Mouse (Mus musculus) megakaryocyte, adult 5-6 weeks (primary cell): ENCODE measurements around the gene Grb10. TPM values are rescaled to one million over a fixed set of nuclear protein-coding genes. Genes with fewer than 3 reads are reported as not detected.

ENCODE experiments used
- ATAC-seq: 2 replicates; pipeline ENCODE4 v1.8.0; 2016; ENCODE audit warnings: mild to moderate bottlenecking, inconsistent platforms; ENCODE audit not compliant: poor library complexity, severe bottlenecking
- total RNA-seq, 2 experiments: library from RNA; stranded (forward) in 1 of 2; stranded (reverse) in 1 of 2; fragments of 153-499, 151-499 nt in 1 of 2; fragments of 221-1000, 200-1000 nt in 1 of 2; gene quantifications; 2 replicates each; pipeline versions ENCODE4 v1.2.3 to v1.2.4; 2015 to 2017

The Grb10 gene
- total RNA-seq, 2 experiments from 2014 or later: 0.37 TPM; not detected in 1

DNA sequence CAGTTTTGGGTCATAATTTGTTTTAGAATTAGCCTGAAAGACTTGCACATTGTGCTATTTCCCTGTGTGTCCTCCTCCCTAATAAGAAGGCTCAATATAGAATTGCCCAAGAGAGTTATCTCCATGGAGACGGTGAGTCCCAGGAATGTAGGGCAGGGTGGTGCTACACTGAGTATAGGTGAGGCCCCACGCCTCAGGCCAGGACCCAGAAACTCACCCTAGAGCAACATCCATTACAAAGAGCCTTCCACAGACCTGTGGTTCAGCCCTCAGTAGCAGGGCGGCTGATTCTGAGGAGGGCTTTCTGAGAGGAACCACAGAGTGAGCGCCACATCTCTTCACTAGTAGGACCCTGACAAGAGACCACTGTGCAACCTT, 89.5 kb downstream of the Grb10 start:
- no peak for ATAC-seq

GRCm38 (mm10) chr11:11948321-11948987, 90.0 kb downstream of the Grb10 start:
- no peak for ATAC-seq

GRCm38 (mm10) chr11:11947857-11948256, 90.6 kb downstream of the Grb10 start:
- no peak for ATAC-seq

GRCm38 (mm10) chr11:11945766-11946165, 92.7 kb downstream of the Grb10 start:
- ATAC-seq: no peak

- no peak for ATAC-seq
These were observed 93.7 kb downstream of the Grb10 start for GRCm38 (mm10) chr11:11944814-11945213.

- no peak for ATAC-seq
These were observed 94.5 kb downstream of the Grb10 start for GRCm38 (mm10) chr11:11944082-11944349.

DNA sequence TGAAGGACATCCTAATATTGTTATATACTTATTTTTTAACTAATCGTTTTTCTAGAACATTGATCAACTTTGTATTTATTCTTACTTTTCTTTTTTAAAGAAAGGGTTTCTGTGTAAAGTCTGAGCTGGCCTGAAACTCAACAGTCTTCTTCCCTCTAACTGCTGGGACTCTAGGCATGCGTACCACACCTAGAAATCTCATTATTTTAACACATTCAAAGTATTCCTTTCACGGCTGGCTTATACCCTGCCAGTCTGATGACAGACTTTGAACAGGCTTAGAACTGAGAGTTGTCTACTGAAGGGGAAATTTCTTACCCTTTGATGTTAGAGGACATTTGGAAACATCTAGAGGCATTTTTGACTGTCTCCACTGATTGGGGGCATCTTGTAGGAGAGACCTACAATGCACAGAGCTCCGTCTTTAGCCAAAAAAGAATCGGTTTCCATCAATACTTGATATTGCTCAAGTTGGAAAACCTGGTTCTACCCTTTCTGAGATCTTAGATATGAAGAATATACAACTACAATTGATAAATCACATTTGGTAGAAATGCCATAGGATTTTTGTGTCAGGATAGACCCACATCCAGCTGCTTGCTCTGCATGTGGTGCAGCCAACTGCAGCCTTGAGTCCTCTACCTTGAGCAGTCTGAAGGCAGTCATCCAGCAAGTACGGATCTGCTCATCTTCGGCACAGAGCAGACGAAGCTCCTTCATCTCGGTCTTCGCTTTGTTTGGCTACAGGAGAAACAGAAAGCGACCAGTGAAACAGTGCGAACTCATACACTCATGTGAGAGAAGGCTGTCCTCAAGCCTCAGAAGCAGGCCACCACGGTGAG, 95.0 kb downstream of the Grb10 start:
- no peak for ATAC-seq

GRCm38 (mm10) chr11:11942320-11943217, 95.9 kb downstream of the Grb10 start:
- no peak for ATAC-seq

DNA sequence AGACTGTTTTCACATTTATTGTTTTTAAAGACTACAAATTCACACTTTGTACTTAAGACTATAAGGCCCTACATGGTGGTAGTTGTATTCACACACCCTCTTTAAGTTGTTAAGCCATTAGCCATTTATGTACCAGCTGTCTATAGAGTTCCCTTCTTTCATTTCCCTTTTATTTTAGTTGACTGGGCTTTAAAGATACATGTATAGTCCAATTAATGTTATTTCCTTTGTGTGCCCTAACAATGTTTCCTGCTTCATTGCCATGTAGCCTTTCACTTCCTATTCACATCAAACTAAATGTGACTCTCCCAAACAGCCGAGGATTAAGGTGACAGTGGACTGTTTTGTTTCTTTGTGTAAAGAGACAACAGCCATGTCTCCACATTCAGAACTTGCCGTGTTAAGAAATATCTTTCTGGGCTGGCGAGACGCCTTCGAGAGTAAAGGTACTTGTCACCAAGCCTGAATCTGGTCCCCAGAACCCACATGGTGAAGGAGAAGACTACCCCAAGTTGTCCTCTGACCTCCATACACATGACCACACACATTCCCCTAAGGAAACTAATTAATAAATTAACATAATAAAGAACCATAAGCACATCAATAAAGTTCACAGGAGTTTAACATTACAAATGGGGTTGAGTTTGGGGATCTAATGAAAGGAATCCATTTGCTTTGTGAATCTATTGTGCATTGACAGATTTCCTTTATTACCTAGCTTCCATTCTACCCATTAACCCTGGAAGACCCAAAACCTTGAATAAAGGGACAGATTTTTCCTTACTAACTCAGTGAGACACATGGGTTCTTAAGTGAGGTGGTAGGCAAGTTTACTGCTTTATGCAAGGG, 97.4 kb downstream of the Grb10 start:
- ATAC-seq: no peak

DNA sequence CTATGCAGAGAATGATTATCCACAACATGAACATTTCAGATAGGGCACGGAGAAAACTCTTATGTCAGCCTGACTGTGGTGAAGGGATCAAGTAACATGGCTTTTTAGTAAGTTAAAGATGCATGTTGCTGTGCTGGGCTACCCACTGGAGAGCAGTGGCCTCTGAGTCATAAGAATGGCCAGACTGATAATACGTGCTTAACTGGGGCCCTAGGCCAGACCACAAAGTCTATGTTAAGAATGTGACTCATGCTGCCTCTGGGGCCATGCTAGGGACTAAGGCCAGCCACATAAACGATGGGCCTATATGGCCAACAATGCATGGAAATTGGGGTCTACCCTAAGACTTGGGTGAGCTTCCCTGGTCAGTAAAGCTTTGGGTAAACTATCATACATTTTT, 98.9 kb downstream of the Grb10 start:
- ATAC-seq: no peak

- no peak for ATAC-seq
These were observed 99.9 kb downstream of the Grb10 start for GRCm38 (mm10) chr11:11938591-11938990.

- ATAC-seq: no peak
These were observed 101.0 kb downstream of the Grb10 start for GRCm38 (mm10) chr11:11937340-11938030.

DNA sequence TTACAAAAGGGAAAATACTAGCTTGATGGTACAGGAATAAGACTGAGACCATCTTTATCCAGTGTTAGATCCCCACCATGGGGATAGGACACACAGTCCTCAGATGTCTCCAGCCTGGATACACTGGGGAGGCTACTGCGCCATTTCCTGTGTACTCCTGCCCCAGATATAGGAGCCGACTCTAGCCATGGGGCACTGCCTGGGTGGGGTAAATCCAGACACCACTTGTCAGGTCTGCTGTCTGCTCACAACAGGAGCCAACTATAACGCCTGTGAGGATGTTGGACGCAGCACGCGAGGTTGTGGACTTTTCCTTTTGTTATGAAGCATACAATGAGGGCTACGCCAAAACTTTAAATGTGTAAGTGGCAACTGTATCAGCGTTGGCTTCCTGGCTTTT, 103.7 kb downstream of the Grb10 start:
- ATAC-seq: no peak

DNA sequence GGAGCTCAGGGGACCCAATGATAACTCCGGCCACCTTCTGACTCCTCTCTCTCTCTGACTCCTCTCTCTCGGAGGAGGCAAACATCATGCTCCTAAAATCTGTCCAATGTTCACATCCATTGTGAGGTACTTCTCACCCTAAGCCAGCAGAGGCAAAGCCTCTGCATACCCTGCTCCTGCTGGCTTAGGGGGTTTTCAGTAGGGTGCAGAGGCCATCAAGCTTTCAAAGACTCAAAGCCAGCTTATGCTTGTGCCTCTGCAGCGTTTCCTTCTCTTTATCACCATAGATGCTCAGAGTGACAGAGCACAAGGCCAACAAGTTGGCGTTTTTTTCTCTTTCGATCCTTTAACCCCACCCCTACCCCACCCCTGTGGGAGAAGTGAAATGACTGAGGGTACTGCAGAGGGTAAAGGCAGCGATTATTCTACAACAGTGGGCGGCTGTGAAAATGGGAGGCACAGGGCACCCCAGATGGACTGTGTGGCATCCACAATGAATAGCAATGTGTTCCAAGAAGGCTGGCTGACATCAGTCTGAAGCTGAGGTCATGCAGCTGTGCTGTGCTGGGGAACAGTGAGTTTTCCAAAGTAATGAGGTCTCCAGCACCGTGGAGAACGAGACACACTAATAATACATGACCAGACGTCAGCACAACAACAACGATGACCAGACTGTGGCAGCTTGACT, 106.2 kb downstream of the Grb10 start:
- ATAC-seq: no peak

GRCm38 (mm10) chr11:11931688-11932087, 106.8 kb downstream of the Grb10 start:
- ATAC-seq: no peak

DNA sequence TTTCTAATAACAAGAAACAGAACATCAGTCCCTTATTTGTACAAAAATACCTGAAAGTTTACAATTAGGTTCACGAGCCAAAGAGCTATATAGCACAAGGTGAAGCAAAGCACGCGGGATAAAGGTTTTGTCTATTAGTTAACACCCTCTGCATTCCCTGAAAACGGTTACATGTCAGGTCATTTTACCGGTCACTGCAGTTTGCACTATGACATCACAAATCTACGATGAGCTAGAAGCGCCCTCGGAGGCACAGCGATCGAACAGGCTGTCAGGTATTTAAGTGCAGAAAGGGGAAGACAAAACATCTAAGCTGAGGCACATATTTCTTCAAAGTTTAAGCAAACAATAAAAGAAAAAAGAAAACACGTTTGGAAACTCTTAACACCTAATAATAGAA, 108.0 kb downstream of the Grb10 start:
- ATAC-seq: no peak

DNA sequence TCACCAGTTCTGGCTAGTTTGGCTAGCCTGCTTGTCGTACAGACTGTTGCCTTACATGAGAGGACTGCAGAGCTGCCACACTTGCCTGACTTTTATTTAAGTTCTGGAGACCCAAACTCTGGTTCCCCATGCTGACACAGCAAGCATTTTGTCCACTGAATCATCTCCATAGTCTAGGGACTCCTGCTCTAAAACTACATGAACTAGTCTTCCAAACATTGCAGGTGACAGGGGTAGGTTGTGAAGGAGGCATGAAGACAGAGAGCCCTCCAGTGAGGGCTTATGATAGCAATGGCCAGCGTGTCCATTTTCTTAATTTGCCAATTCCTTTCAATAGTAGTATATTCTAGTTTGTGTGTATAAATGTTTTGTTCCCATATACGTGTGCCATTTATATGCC, 109.4 kb downstream of the Grb10 start:
- ATAC-seq: no peak

DNA sequence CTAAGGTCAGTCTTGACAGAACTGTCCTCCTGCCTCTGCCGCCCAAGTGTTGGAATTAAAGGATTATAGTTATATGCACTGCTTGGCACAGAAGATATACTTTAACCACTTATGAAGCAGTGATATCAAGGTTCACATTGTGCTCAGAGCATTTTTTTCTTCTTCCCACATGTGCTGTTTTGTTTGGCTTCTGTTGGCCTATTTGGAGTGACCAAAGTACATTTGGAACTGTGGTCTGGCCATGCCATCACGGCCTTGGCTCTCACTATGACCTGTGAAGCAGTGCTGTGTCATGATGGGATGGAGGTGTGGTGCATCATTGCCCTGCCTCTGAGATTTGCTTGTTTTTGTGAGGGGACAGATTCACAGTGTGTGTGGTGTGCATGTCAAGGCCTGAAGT, 109.9 kb downstream of the Grb10 start:
- no peak for ATAC-seq

- ATAC-seq: no peak
These were observed 114.6 kb downstream of the Grb10 start for GRCm38 (mm10) chr11:11923900-11924299.

- no peak for ATAC-seq
These were observed 115.1 kb downstream of the Grb10 start for GRCm38 (mm10) chr11:11923345-11923744.
